Mouse (Mus musculus) spleen, adult 2 months (tissue): ENCODE measurements around the gene Acp5.

ENCODE experiments used
- CTCF ChIP-seq: fragments of 200-500 bp; IDR thresholded peaks from 2 replicates; pipeline ENCODE4 v1.5.1; 2011; ENCODE audit warnings: mild to moderate bottlenecking, inconsistent platforms; ENCODE audit not compliant: insufficient read depth, insufficient read length, insufficient replicate concordance; ENCODE audit errors: extremely low read depth
- POLR2A ChIP-seq: fragments of 200-500 bp; IDR thresholded peaks from 2 replicates; pipeline ENCODE4 v1.6.1; 2011; ENCODE audit warnings: low read depth, low read length, inconsistent platforms

- TF ChIP-seq CTCF (no peak), POLR2A (no peak)
Observed at GRCm38 (mm10) chr9:22144304-22144965, 8.9 kb upstream of the Acp5 start.
